Mouse (Mus musculus) kidney, postnatal 0 days (tissue): ENCODE measurements around the gene Gosr2. TPM values are rescaled to one million over a fixed set of nuclear protein-coding genes. Genes with fewer than 3 reads are reported as not detected.
A peak's percentile ranks its signal among the peaks of the same experiment; 100 is the strongest.

ENCODE experiments used
- ATAC-seq: fragments of 200-750 bp; cut with Nextera tagmentation; replicated peaks from 2 replicates; pipeline ENCODE4 v1.8.0; 2017; ENCODE audit warnings: low read depth, moderate number of reproducible peaks, moderate TSS enrichment, moderate library complexity; ENCODE audit not compliant: low FRiP score
- DNase-seq: peaks from one replicate; pipeline ENCODE4 v3.0.0-alpha.2; 2016; ENCODE audit warnings: low spot score
- H3K27ac ChIP-seq: fragments of 300-500 bp; sonication (generic); 2 replicates; pipeline ENCODE4 v1.5.1; 2014; ENCODE audit warnings: mild to moderate bottlenecking
- H3K27me3 ChIP-seq: fragments of 300-500 bp; sonication (generic); 2 replicates; pipeline ENCODE4 v1.6.1; 2014; ENCODE audit warnings: low read length, mixed read lengths; ENCODE audit not compliant: insufficient read depth
- H3K36me3 ChIP-seq: fragments of 300-500 bp; sonication (generic); 2 replicates; pipeline ENCODE4 v1.6.1; 2014; ENCODE audit warnings: low read length, mixed read lengths; ENCODE audit not compliant: insufficient read depth
- H3K4me1 ChIP-seq: fragments of 300-500 bp; sonication (generic); replicated peaks from 2 replicates; pipeline ENCODE4 v1.6.1; 2014; ENCODE audit warnings: antibody characterized with exemption, low read length, mixed read lengths; ENCODE audit not compliant: insufficient read depth
- H3K4me2 ChIP-seq: fragments of 300-500 bp; sonication (generic); 2 replicates; pipeline ENCODE4 v1.6.1; 2014; ENCODE audit warnings: mild to moderate bottlenecking, low read length, moderate library complexity, mixed read lengths
- H3K4me3 ChIP-seq: fragments of 300-500 bp; sonication (generic); replicated peaks from 2 replicates; pipeline ENCODE4 v1.5.1; 2014; ENCODE audit warnings: low read depth, low read length
- H3K9ac ChIP-seq: fragments of 300-500 bp; sonication (generic); 2 replicates; pipeline ENCODE4 v1.6.1; 2014; ENCODE audit warnings: low read depth, low read length
- H3K9me3 ChIP-seq: fragments of 300-500 bp; sonication (generic); replicated peaks from 2 replicates; pipeline ENCODE4 v1.6.1; 2016; ENCODE audit warnings: low read length, inconsistent platforms, mixed read lengths
- CTCF ChIP-seq: IDR thresholded peaks from 2 replicates; pipeline ENCODE4 v1.5.1; 2016; ENCODE audit warnings: antibody characterized with exemption, low read depth, mild to moderate bottlenecking, moderate library complexity
- WGBS: fragments of 180-500 bp; shearing (Covaris S2); extraction: QIAGEN DNeasy Blood & Tissue Kit; methylation state at CpG from one replicate; pipeline ENCODE4 v1.1.7; 2014; 5-methylcytosine and 5-hydroxymethylcytosine counted together
- polyA plus RNA-seq: library from polyadenylated mRNA; unstranded; fragments of >200 nt; fragmentation: Nextera tagmentation; extraction: Ambion mirVana; gene quantifications from 2 replicates; pipeline ENCODE4 v1.2.1, GENCODE M21; 2015

Gosr2 gene
- polyA plus RNA-seq, 1 experiment from 2014 or later = 87.0 TPM

DNA sequence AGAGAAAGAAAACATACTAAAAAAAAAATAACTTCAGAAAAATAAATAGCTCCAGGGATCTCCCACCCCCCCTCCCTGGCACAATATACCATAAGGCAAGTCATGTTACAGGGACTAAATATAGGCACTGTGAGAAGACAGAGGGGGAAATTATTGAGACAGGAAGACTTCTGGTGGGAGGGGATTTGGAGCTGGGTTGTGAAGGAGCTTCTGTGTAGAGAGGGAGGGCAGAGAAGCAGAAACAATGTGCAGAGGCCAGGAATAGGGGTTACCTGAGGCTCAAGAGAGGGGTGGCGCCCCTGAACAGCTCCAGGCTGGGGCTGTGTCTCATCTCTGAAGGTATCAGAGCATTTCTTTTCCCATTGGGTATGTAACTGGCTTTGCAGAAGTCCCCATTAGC, 32.0 kb downstream of the Gosr2 start:
- 67% methylated on average over 1 of the region's 1 CpGs for WGBS
- H3K4me3 ChIP-seq = no peak overlapping the region
- no peaks in the 10 kb centered on the region for H3K27me3 ChIP-seq

DNA sequence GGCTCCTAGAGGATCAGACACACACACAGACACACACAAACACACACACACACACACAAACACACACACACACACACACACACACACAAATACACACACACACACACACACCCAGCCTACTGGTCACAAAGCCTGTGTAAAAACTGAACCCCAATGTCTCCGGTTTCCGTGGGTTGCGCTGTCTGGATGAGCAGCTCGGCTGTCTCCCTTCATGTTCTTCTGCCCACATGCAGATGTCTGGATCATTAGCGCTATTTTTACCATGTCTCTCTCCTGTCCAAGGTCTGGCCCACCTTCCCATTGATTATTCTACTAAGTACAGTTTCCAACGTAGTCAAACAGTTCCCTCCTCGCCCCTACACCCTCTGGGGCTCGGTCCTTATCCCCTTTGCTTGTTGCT, 34.6 kb downstream of the Gosr2 start:
- WGBS = 84% methylated on average over 8 of the region's 8 CpGs
- no peak for ATAC-seq
- no peaks in the 10 kb centered on the region for H3K4me1 ChIP-seq

More for the DNA sequence above, 32.0 kb downstream of the Gosr2 start:
- ATAC-seq (no peak), DNase-seq (no peak)
- H3K9ac ChIP-seq = no peak overlapping the region
- no peak overlapping the region for H3K27ac ChIP-seq
- no peaks in the 10 kb centered on the region for H3K4me1 ChIP-seq
- no peaks in the 10 kb centered on the region for H3K9me3 ChIP-seq
- no peak overlapping the region for H3K4me2 ChIP-seq
- no peak for TF ChIP-seq CTCF
- no peaks in the 10 kb centered on the region for H3K36me3 ChIP-seq

DNA sequence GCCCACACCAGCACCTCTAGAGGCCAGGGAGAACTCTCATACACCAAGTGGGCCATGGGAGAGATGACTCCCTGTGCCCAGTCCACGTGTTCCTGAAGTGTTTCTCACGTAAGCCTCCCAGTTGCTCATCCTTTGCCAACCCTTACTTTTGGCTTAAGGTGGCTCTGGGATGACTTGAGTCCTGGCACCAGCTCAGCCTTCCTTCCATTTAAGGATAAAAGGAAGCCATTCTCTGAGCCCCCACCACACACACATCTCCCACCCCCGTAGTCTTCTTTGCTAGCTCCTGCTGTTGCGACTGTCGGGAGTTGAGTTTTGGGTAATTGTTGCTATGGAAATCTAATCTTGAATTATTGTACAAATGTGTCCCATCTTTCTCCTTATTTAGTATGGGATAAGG, 35.2 kb downstream of the Gosr2 start:
- H3K9me3 ChIP-seq = no peaks in the 10 kb centered on the region
- no peak overlapping the region for H3K27ac ChIP-seq
- DNase-seq (no peak), ATAC-seq (no peak)
- no peak overlapping the region for H3K9ac ChIP-seq
- no peak overlapping the region for H3K4me2 ChIP-seq
- H3K4me3 ChIP-seq = no peak overlapping the region
- no peak for TF ChIP-seq CTCF
- WGBS = 76% methylated on average over 5 of the region's 5 CpGs
- H3K36me3 ChIP-seq = no peaks in the 10 kb centered on the region
- H3K27me3 ChIP-seq = no peaks in the 10 kb centered on the region
- no peaks in the 10 kb centered on the region for H3K4me1 ChIP-seq

More for the DNA sequence above, 34.6 kb downstream of the Gosr2 start:
- Histone ChIP-seq H3K27ac (no peak overlapping the region), H3K36me3 (no peaks in the 10 kb centered on the region), H3K27me3 (no peaks in the 10 kb centered on the region), H3K4me3 (no peak overlapping the region), H3K4me2 (no peak overlapping the region), H3K9ac (no peak overlapping the region), H3K9me3 (no peaks in the 10 kb centered on the region)
- no peak for TF ChIP-seq CTCF
- DNase-seq = no peak

DNA sequence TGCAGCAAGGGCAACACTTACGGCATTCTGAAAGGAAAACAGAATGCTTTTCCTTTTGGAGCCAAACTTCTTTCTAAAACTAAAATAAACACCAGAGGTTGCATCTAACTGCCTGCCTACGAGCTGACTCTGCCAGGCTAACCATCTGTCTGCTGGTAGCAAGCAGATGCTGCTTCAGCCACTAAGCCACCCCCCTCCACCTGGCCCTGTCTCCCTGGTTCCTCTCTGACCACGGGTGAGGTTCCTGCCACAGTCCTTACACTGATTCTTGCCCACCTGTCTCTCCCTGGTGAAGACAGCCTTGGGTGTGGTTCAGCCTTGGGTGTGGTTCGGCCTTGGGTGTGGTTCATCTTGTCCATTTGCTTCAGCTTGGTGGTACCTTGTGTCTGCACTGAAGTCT, 35.8 kb downstream of the Gosr2 start:
- no peaks in the 10 kb centered on the region for H3K27me3 ChIP-seq
- H3K4me3 ChIP-seq = no peak overlapping the region
- no peaks in the 10 kb centered on the region for H3K4me1 ChIP-seq
- ATAC-seq (no peak), DNase-seq (no peak)
- 50% methylated on average over 4 of the region's 4 CpGs for WGBS
- H3K36me3 ChIP-seq = no peaks in the 10 kb centered on the region
- no peak overlapping the region for H3K9ac ChIP-seq
- no peak for TF ChIP-seq CTCF
- H3K9me3 ChIP-seq = no peaks in the 10 kb centered on the region
- H3K4me2 ChIP-seq = no peak overlapping the region
- H3K27ac ChIP-seq = no peak overlapping the region

DNA sequence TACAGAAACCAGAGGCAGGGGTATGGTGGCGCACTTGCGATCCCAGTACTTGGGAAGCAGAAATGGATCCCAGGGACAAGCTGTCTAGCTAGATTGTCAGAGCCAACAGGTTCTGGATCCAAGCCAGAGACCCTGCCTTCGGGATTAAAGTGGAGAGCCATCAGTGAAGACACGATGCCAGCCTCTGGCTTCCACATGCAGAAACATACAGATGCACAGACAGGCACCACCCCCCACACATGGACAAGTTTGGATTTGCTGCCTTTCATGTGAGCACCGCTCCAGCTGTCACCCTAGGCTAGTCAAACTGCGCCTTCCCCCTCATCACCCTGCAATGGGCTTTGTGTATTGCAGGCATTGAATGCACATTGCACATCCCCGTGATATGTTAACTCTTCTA, 39.5 kb downstream of the Gosr2 start:
- H3K27me3 ChIP-seq = peaks cover 9% of the 10 kb centered on the region
- WGBS = 83% methylated on average over 7 of the region's 7 CpGs
- no peak for ATAC-seq
- H3K9ac ChIP-seq = no peak overlapping the region
- no peak for DNase-seq
- H3K4me1 ChIP-seq = no peaks in the 10 kb centered on the region
- H3K36me3 ChIP-seq = no peaks in the 10 kb centered on the region
- no peak overlapping the region for H3K4me2 ChIP-seq
- no peaks in the 10 kb centered on the region for H3K9me3 ChIP-seq
- TF ChIP-seq CTCF = no peak
- no peak overlapping the region for H3K4me3 ChIP-seq
- H3K27ac ChIP-seq = no peak overlapping the region

DNA sequence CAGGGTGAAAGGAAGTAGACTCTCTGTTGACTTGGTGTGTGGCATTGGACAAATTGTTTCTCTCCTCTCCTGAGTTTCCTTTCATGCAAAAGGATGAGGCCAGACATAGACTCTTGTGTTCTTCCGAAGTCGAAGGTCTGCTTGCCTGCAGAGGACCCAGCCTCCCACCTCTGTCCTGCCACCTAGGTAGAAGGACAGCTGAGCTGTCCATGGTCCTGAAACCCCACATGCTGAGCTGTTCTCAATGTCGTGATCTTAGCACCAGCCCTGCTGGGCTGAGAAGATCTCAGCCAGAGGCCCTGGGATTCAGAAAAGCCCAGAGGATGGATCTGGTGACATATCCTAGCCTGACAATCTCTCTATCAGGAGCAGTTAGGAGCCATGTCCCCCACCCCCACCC, 41.2 kb downstream of the Gosr2 start:
- no peak overlapping the region for H3K27ac ChIP-seq
- H3K9me3 ChIP-seq = no peaks in the 10 kb centered on the region
- no peak overlapping the region for H3K4me3 ChIP-seq
- no peak overlapping the region for H3K9ac ChIP-seq
- peak; percentile 18; the same call in 1 of the 2 replicates for TF ChIP-seq CTCF
- no peaks in the 10 kb centered on the region for H3K36me3 ChIP-seq
- no peaks in the 10 kb centered on the region for H3K4me1 ChIP-seq
- WGBS = 4% methylated on average over 3 of the region's 3 CpGs
- peak; percentile 64 for DNase-seq
- no peak overlapping the region for H3K4me2 ChIP-seq
- H3K27me3 ChIP-seq = peaks cover 26% of the 10 kb centered on the region
- ATAC-seq = no peak

DNA sequence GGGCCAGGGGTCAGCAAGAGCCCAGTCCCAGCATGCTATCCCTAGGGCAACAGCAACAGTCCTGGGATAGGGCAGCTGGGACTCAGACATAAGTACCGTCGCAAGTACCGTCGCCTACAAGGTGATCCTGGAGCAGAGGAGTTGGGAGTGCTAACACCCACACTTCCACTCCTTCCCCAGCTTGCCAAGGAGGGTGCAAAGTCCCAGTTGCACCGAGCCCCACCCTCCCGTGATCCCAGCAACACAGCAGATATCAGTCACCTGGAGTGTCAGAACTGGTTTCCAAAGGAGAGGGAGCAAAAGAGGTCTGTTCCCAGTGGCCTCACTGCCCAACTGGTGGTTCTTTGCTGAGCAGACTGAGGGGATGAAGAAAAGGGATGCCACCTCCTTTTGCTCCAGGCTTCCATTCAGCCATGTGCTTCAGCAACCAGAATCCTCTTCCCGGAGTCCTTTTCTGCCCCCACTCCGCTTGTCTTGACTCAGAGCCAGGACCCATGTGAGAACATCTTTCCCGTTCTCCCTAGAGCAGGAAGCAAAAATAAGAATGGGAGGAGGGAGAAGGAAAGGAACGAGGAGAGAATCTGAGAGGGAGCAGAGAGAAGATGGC, 44.2 kb downstream of the Gosr2 start:
- H3K4me1 ChIP-seq = peaks cover 7% of the 10 kb centered on the region; the same call in 1 of the 2 replicates
- ATAC-seq (no peak), DNase-seq (no peak)
- WGBS = 67% methylated on average over 10 of the region's 10 CpGs
- H3K27me3 ChIP-seq = peaks cover 54% of the 10 kb centered on the region
- H3K27ac ChIP-seq = no peak overlapping the region
- no peak overlapping the region for H3K9ac ChIP-seq
- no peaks in the 10 kb centered on the region for H3K9me3 ChIP-seq
- no peak overlapping the region for H3K4me2 ChIP-seq
- no peak for TF ChIP-seq CTCF
- H3K36me3 ChIP-seq = no peaks in the 10 kb centered on the region
- H3K4me3 ChIP-seq = no peak overlapping the region
